Mouse (Mus musculus): ENCODE measurements around the gene Pax5. TPM values are rescaled to one million over a fixed set of nuclear protein-coding genes. Genes with fewer than 3 reads are reported as not detected.

The Pax5 gene
- polyA plus RNA-seq, 1 experiment, result not detected

DNA sequence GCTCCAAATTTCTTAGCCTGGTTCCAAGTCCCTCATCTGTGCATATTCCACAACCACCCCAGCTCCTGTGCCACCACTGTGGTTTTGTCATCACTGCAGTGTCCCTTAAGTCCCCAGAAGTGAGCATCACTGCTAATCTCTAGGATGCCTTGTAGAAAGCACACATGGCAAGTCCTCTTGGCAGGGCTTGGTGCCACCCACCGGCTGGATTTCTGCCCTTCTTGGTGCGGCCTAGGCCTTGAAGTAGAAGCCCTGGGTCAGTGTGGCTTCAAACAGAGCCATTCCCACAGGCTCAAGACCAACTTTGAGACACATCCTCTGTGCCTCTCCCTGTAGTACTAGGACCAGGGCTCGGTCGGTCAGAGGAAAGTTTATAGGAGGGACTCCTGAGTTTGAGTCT lies 174.6 kb downstream of the Pax5 start:
- TF ChIP-seq POLR2A (IDR thresholded peaks at IDR 0.05; ENCODE audit: borderline replicate concordance, low read depth, low read length), result no peak
- no peak for TF ChIP-seq CTCF (IDR thresholded peaks at IDR 0.05; ENCODE audit: low read depth, low read length)
- Histone ChIP-seq H3K4me3 (ENCODE audit: insufficient read depth, low read length) (no peak overlapping the region), H3K4me1 (ENCODE audit: control insufficient read depth, insufficient read depth, low read length) (no peaks in the 10 kb centered on the region), H3K27ac (ENCODE audit: insufficient read depth, low read depth, low read length) (no peak overlapping the region)

DNA sequence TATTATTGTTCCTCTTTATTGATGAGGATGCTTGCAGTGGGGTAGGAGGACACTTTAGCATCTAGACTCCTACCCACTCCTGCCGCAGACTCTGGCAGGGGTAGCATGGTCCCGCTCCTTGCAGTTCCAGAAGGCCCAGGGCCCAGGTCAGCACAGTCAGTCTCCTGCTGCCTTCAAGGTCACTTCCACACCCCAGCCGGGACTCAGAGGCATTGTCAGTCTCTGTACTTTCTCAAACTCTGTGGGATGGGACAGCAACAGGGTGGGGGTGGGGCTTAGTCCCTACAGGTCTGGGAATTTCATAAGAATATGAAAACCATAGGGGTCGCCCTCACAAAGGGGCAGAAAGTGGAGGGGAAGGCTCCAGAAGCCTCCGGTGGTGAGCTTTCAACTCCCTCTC lies 177.0 kb downstream of the Pax5 start:
- Histone ChIP-seq H3K4me1 (ENCODE audit: control insufficient read depth, insufficient read depth, low read length) (no peaks in the 10 kb centered on the region), H3K4me3 (ENCODE audit: insufficient read depth, low read length) (no peak overlapping the region), H3K27ac (ENCODE audit: insufficient read depth, low read depth, low read length) (no peak overlapping the region)
- no peak for TF ChIP-seq POLR2A (IDR thresholded peaks at IDR 0.05; ENCODE audit: borderline replicate concordance, low read depth, low read length)
- no peak for TF ChIP-seq CTCF (IDR thresholded peaks at IDR 0.05; ENCODE audit: low read depth, low read length)

DNA sequence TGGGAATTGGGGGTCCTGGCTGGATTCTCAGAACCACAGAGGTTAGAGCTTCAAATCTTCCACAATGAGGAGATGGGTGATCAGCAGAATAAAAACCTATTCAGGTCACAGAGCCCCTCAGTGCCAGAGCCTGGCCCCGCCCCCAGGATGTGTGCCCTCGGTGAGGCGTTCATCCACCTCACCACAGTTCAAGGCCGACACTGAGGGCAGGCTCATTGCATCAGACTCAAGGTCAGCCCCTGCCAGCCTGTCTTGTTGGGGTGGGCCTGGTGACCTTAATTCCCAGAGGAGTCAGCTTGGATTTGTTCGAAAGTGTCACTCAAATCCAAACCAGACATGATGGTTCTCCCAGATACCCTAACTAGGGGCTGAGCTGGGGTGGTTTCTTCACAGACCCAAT lies 177.6 kb downstream of the Pax5 start:
- Histone ChIP-seq H3K4me1 (ENCODE audit: control insufficient read depth, insufficient read depth, low read length) (no peaks in the 10 kb centered on the region), H3K4me3 (ENCODE audit: insufficient read depth, low read length) (no peak overlapping the region), H3K27ac (ENCODE audit: insufficient read depth, low read depth, low read length) (no peak overlapping the region)
- TF ChIP-seq CTCF (IDR thresholded peaks at IDR 0.05; ENCODE audit: low read depth, low read length) (no peak), POLR2A (IDR thresholded peaks at IDR 0.05; ENCODE audit: borderline replicate concordance, low read depth, low read length) (no peak)

DNA sequence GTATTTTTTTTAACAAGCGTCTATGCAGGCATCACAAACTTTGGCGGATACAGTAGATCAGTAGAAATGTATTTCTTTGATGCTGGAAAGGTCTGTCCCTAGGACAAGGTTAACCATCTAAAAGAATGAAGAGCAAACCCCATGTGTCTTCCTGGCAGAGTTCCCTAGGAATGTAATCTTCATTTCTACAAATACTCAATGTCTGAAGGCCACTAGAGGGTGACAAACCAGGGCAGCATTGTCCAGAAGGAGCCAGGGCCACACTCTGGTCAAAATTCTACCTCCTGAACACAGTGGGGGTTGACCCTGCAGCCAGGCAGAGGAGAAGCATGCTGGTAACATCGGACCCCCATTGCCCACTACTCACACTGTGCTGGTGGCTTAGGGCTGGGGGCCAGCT lies 185.0 kb downstream of the Pax5 start:
- no peak for TF ChIP-seq CTCF (IDR thresholded peaks at IDR 0.05; ENCODE audit: low read depth, low read length)
- TF ChIP-seq POLR2A (IDR thresholded peaks at IDR 0.05; ENCODE audit: borderline replicate concordance, low read depth, low read length), result no peak
- H3K4me3 ChIP-seq (ENCODE audit: insufficient read depth, low read length), result no peak overlapping the region
- H3K27ac ChIP-seq (ENCODE audit: insufficient read depth, low read depth, low read length), result no peak overlapping the region
- no peaks in the 10 kb centered on the region for H3K4me1 ChIP-seq (ENCODE audit: control insufficient read depth, insufficient read depth, low read length)

DNA sequence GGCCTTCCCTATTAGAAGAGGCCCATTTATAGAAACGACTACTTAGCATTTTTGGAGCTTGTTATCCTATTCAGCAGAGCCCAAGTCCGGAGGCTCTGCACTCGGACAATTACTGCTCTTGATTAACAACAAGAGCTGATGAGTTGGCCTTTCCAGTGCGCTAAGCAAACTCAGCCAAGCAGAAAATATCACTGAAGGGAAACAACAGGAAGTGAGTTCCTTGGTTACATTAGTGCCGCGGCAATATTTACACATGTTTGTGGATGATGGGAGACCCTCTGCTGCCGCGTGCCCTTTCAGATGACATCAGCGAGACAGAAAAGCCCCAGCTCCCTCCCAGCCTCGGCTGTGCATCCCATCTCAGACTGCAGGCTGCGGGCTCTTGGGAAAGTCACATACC lies 191.4 kb downstream of the Pax5 start:
- no peak for TF ChIP-seq POLR2A (IDR thresholded peaks at IDR 0.05; ENCODE audit: borderline replicate concordance, low read depth, low read length)
- TF ChIP-seq CTCF (IDR thresholded peaks at IDR 0.05; ENCODE audit: low read depth, low read length), result no peak
- no peak overlapping the region for H3K4me3 ChIP-seq (ENCODE audit: insufficient read depth, low read length)
- H3K4me1 ChIP-seq (ENCODE audit: control insufficient read depth, insufficient read depth, low read length), result no peaks in the 10 kb centered on the region
- no peak overlapping the region for H3K27ac ChIP-seq (ENCODE audit: insufficient read depth, low read depth, low read length)

DNA sequence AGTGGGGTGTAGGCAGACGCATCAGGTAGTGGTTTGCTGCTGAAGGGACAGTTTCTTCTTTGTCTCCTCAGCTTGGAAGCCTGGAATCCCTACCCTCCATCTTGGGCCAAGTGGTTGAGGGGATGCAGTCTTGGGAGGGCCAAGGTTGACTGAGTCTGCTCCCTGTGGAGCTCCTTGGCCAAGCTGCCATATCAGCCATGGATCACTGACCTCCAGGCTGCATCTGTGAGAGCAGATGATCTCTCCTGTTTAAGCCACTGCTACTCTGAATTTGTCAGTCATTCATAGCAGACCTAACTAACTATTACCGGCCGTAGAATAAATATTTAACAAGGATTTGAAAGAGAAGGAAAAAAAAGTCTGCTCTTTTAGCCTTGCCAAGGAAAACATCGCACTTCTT lies 196.3 kb downstream of the Pax5 start:
- TF ChIP-seq CTCF (IDR thresholded peaks at IDR 0.05; ENCODE audit: low read depth, low read length) (no peak), POLR2A (IDR thresholded peaks at IDR 0.05; ENCODE audit: borderline replicate concordance, low read depth, low read length) (no peak)
- Histone ChIP-seq H3K4me1 (ENCODE audit: control insufficient read depth, insufficient read depth, low read length) (no peaks in the 10 kb centered on the region), H3K4me3 (ENCODE audit: insufficient read depth, low read length) (no peak overlapping the region), H3K27ac (ENCODE audit: insufficient read depth, low read depth, low read length) (no peak overlapping the region)

DNA sequence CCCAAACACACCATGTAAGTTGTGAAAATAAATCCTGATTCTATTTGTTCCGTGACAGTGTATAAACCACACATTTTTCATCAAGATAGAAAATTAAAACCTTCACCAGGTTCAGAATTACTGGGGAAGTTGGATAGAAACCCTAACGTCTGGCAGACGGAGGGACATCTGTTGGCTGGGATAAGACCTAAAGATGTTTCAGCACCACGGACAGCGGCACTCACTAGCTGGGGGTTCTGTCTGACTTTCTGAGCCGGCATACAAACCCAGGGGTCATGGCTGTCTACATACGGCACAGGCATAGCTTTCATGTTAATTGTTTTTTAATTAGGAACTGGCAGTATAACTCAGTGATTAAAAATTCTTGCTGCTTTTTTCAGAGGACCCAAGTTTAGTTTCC lies 198.6 kb downstream of the Pax5 start:
- Histone ChIP-seq H3K4me3 (ENCODE audit: insufficient read depth, low read length) (no peak overlapping the region), H3K27ac (ENCODE audit: insufficient read depth, low read depth, low read length) (no peak overlapping the region), H3K4me1 (ENCODE audit: control insufficient read depth, insufficient read depth, low read length) (no peaks in the 10 kb centered on the region)
- TF ChIP-seq CTCF (IDR thresholded peaks at IDR 0.05; ENCODE audit: low read depth, low read length) (no peak), POLR2A (IDR thresholded peaks at IDR 0.05; ENCODE audit: borderline replicate concordance, low read depth, low read length) (no peak)

DNA sequence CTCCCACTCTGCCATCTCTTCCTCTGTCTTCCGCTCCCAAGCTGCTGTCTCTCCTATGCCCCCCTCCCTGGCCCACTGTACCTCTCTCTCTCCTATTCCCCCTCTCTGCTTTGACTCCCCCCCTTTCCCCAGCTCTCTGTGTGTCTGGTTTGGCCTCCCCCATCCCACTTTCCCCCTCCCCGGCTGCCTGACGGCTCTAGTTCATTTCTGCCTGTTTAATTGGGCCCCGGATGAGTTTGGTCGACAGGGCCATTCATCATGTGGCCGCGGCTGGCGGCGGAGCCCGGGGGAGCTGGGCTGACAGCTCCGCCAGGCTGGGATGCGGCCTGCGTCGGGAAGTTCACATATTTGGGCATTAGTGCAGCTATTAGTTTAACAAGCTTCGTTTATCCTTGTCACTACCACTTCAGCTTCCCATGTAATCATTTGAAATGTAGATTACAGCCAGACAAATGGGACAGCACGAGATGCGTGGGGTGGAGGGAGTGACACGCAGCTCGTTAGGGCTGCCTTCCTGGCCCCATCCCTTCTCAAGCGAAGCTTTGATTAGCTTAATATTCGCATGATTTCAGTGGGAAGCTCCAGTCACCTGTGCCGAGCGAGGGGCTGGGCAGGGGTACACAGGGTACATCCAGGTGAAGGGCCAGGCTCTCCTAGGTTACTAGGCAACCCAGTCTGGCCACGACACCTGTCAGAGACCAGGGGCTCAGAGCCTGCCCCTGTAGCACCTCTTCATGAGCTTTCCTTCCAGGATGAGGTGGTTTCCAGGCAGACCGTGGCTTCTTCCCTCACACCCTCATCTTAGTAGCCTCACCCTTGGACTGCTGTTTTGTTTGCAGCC lies 201.7 kb downstream of the Pax5 start:
- no peak for TF ChIP-seq CTCF (IDR thresholded peaks at IDR 0.05; ENCODE audit: low read depth, low read length)
- no peak for TF ChIP-seq POLR2A (IDR thresholded peaks at IDR 0.05; ENCODE audit: borderline replicate concordance, low read depth, low read length)
- Histone ChIP-seq H3K4me1 (ENCODE audit: control insufficient read depth, insufficient read depth, low read length) (no peaks in the 10 kb centered on the region), H3K4me3 (ENCODE audit: insufficient read depth, low read length) (no peak overlapping the region), H3K27ac (ENCODE audit: insufficient read depth, low read depth, low read length) (no peak overlapping the region)

DNA sequence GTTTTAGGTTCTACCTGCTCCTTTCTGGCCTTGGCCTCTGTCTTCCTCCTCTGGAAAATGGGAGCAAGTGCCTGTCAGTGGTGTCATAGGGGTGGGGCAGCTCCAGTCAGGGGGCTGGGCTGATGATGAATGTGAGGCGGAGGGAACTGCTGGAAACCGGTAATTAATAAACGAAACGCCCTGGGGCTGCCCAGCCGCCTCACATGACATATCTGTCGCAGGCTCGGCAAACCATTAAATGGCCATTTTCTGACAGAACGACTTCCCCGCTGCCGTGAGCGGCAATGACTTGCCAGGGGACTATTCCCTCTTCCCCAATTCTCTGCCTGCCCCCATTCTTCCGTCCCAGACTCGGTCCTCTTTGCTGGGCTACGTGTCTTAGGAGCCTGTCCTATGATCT lies 202.4 kb downstream of the Pax5 start:
- Histone ChIP-seq H3K4me1 (ENCODE audit: control insufficient read depth, insufficient read depth, low read length) (no peaks in the 10 kb centered on the region), H3K4me3 (ENCODE audit: insufficient read depth, low read length) (no peak overlapping the region), H3K27ac (ENCODE audit: insufficient read depth, low read depth, low read length) (no peak overlapping the region)

DNA sequence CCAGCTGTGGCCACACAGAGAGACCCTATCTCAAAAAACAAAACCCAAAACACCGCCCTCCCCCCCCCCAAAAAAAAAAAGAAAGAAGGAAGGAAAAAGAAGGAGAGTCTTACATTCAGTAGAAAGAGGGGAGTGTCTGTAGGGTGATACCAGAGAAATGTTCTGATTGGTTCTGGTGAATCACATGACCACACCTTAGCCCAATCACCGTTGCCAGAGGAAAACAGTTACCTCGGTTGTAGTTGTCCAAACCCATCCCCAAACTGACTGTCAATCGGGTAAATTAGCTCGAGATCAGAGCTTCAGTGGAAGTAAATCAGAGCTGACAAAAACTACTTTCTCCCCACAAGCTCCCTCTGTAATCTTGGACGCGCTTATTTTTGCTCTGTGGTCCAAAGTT lies 205.3 kb downstream of the Pax5 start:
- H3K4me1 ChIP-seq (ENCODE audit: control insufficient read depth, insufficient read depth, low read length), result no peaks in the 10 kb centered on the region
- TF ChIP-seq POLR2A (IDR thresholded peaks at IDR 0.05; ENCODE audit: borderline replicate concordance, low read depth, low read length), result no peak
- TF ChIP-seq CTCF (IDR thresholded peaks at IDR 0.05; ENCODE audit: low read depth, low read length), result no peak
- H3K4me3 ChIP-seq (ENCODE audit: insufficient read depth, low read length), result no peak overlapping the region
- no peak overlapping the region for H3K27ac ChIP-seq (ENCODE audit: insufficient read depth, low read depth, low read length)

More for the DNA sequence above, 202.4 kb downstream of the Pax5 start:
- TF ChIP-seq POLR2A (IDR thresholded peaks at IDR 0.05; ENCODE audit: borderline replicate concordance, low read depth, low read length), result no peak
- TF ChIP-seq CTCF (IDR thresholded peaks at IDR 0.05; ENCODE audit: low read depth, low read length), result no peak
